Mouse (Mus musculus) heart, postnatal 0 days (tissue): Measurements from ENCODE around the gene Entpd1. TPM values are rescaled to one million over a fixed set of nuclear protein-coding genes. Genes with fewer than 3 reads are reported as not detected.
A peak's percentile ranks its signal among the peaks of the same experiment; 100 is the strongest.

Source experiments
- ATAC-seq: fragments of 200-750 bp; cut with Nextera tagmentation; 2 replicates; pipeline ENCODE4 v1.8.0; 2017; ENCODE audit warnings: low read depth, moderate number of reproducible peaks, moderate library complexity; ENCODE audit not compliant: insufficient read depth
- DNase-seq: peaks from one replicate; pipeline ENCODE4 v3.0.0-alpha.2; 2016; ENCODE audit warnings: low spot score
- H3K27ac ChIP-seq: fragments of 300-500 bp; sonication (generic); 2 replicates; pipeline ENCODE4 v1.5.1; 2014; ENCODE audit warnings: low read depth, mild to moderate bottlenecking
- H3K27me3 ChIP-seq: fragments of 300-500 bp; sonication (generic); 2 replicates; pipeline ENCODE4 v1.6.1; 2014; ENCODE audit warnings: low read length, mixed read lengths; ENCODE audit not compliant: control insufficient read depth, insufficient read depth
- H3K36me3 ChIP-seq: fragments of 300-500 bp; sonication (generic); replicated peaks from 2 replicates; pipeline ENCODE4 v1.6.1; 2014; ENCODE audit warnings: low read length, mixed read lengths; ENCODE audit not compliant: control insufficient read depth, insufficient read depth
- H3K4me1 ChIP-seq: fragments of 300-500 bp; sonication (generic); 2 replicates; pipeline ENCODE4 v1.6.1; 2014; ENCODE audit warnings: antibody characterized with exemption; ENCODE audit not compliant: control insufficient read depth, insufficient read depth
- H3K4me2 ChIP-seq: fragments of 300-500 bp; sonication (generic); 2 replicates; pipeline ENCODE4 v1.6.1; 2014; ENCODE audit warnings: low read depth, mild to moderate bottlenecking, low read length, moderate library complexity
- H3K4me3 ChIP-seq: fragments of 300-500 bp; sonication (generic); 2 replicates; pipeline ENCODE4 v1.5.1; 2014; ENCODE audit warnings: low read depth, low read length
- H3K9ac ChIP-seq: fragments of 300-500 bp; sonication (generic); replicated peaks from 2 replicates; pipeline ENCODE4 v1.6.1; 2014; ENCODE audit warnings: low read depth, low read length, mixed read lengths
- H3K9me3 ChIP-seq: fragments of 300-500 bp; sonication (generic); replicated peaks from 2 replicates; pipeline ENCODE4 v1.6.1; 2016; ENCODE audit warnings: low read length; ENCODE audit not compliant: control insufficient read depth
- CTCF ChIP-seq: IDR thresholded peaks from 2 replicates; pipeline ENCODE4 v1.5.1; 2016; ENCODE audit warnings: antibody characterized with exemption, control low read depth, low read depth
- EP300 ChIP-seq: IDR thresholded peaks from 2 replicates; pipeline ENCODE4 v1.6.1; 2016; ENCODE audit warnings: antibody characterized with exemption, low read depth
- WGBS: fragments of 180-500 bp; shearing (Covaris S2); extraction: QIAGEN DNeasy Blood & Tissue Kit; methylation state at CpG from one replicate; pipeline ENCODE4 v1.1.7; 2014; 5-methylcytosine and 5-hydroxymethylcytosine counted together
- polyA plus RNA-seq: library from polyadenylated mRNA; unstranded; fragments of >200 nt; fragmentation: Nextera tagmentation; extraction: Ambion mirVana; gene quantifications from 2 replicates; pipeline ENCODE4 v1.2.1, GENCODE M21; 2015
- total RNA-seq: library from RNA; depleted of rRNA; stranded (reverse); fragments of >200 nt; gene quantifications from 2 replicates; pipeline ENCODE4 v1.2.3, GENCODE M21; 2014; ENCODE audit warnings: low replicate concordance

Entpd1 gene
- total and polyA plus RNA-seq, 2 experiments from 2014 or later, result 10.3 to 31.7 TPM

GRCm38 (mm10) chr19:40637091-40637490 is 24.9 kb downstream of the Entpd1 start:
- H3K4me3 ChIP-seq, result no peak overlapping the region
- no peak for DNase-seq
- no peak overlapping the region for H3K9ac ChIP-seq
- ATAC-seq, result peak; percentile 74
- TF ChIP-seq EP300, result peak; percentile 62; the same call in 1 of the 2 replicates
- no peak for TF ChIP-seq CTCF
- H3K36me3 ChIP-seq, result no peaks in the 10 kb centered on the region
- no peaks in the 10 kb centered on the region for H3K4me1 ChIP-seq
- no peaks in the 10 kb centered on the region for H3K9me3 ChIP-seq
- WGBS, result 36% methylated on average over 4 of the region's 4 CpGs
- H3K4me2 ChIP-seq, result no peak overlapping the region
- no peaks in the 10 kb centered on the region for H3K27me3 ChIP-seq
- H3K27ac ChIP-seq, result peak overlapping the region; percentile 68

GRCm38 (mm10) chr19:40637601-40638000 is 25.4 kb downstream of the Entpd1 start:
- TF ChIP-seq EP300 (no peak), CTCF (no peak)

GRCm38 (mm10) chr19:40638582-40638981 is 26.4 kb downstream of the Entpd1 start:
- Histone ChIP-seq H3K9ac (no peak overlapping the region), H3K4me3 (no peak overlapping the region), H3K27ac (no peak overlapping the region), H3K27me3 (no peaks in the 10 kb centered on the region), H3K4me2 (no peak overlapping the region), H3K36me3 (no peaks in the 10 kb centered on the region), H3K9me3 (no peaks in the 10 kb centered on the region), H3K4me1 (no peaks in the 10 kb centered on the region)
- no peak for DNase-seq
- no peak for TF ChIP-seq EP300
- WGBS, result 91% methylated on average over 5 of the region's 5 CpGs
- ATAC-seq, result no peak

More at GRCm38 (mm10) chr19:40637601-40638000, 25.4 kb downstream of the Entpd1 start:
- no peaks in the 10 kb centered on the region for H3K27me3 ChIP-seq
- peak overlapping the region; percentile 68 for H3K27ac ChIP-seq
- no peak for ATAC-seq
- no peaks in the 10 kb centered on the region for H3K36me3 ChIP-seq
- no peak overlapping the region for H3K9ac ChIP-seq
- H3K4me1 ChIP-seq, result no peaks in the 10 kb centered on the region
- DNase-seq, result no peak
- no peaks in the 10 kb centered on the region for H3K9me3 ChIP-seq
- H3K4me3 ChIP-seq, result no peak overlapping the region
- H3K4me2 ChIP-seq, result no peak overlapping the region
- 66% methylated on average over 7 of the region's 7 CpGs for WGBS

- 75% methylated on average over 11 of the region's 11 CpGs for WGBS
- Histone ChIP-seq H3K27me3 (no peaks in the 10 kb centered on the region), H3K36me3 (no peaks in the 10 kb centered on the region), H3K9me3 (no peaks in the 10 kb centered on the region), H3K27ac (no peak overlapping the region), H3K4me1 (no peaks in the 10 kb centered on the region), H3K9ac (no peak overlapping the region), H3K4me2 (no peak overlapping the region), H3K4me3 (no peak overlapping the region)
- ATAC-seq, result 0 out of 2 replicates have a peak, but pooled peaks have one; percentile 20
- TF ChIP-seq CTCF, result no peak
- TF ChIP-seq EP300, result no peak
- DNase-seq, result no peak
Observed at GRCm38 (mm10) chr19:40639729-40640304, 27.7 kb downstream of the Entpd1 start.

- no peak for ATAC-seq
- Histone ChIP-seq H3K4me2 (no peak overlapping the region), H3K9ac (no peak overlapping the region), H3K27me3 (no peaks in the 10 kb centered on the region), H3K36me3 (no peaks in the 10 kb centered on the region), H3K27ac (no peak overlapping the region), H3K4me1 (no peaks in the 10 kb centered on the region), H3K4me3 (no peak overlapping the region), H3K9me3 (no peaks in the 10 kb centered on the region)
- DNase-seq, result no peak
- WGBS, result 71% methylated on average over 2 of the region's 2 CpGs
- no peak for TF ChIP-seq EP300
- no peak for TF ChIP-seq CTCF
Observed at GRCm38 (mm10) chr19:40640799-40641198, 28.6 kb downstream of the Entpd1 start.

- 71% methylated on average over 1 of the region's 1 CpGs for WGBS
- no peak overlapping the region for H3K9ac ChIP-seq
- H3K27me3 ChIP-seq, result no peaks in the 10 kb centered on the region
- no peak overlapping the region for H3K27ac ChIP-seq
- no peaks in the 10 kb centered on the region for H3K36me3 ChIP-seq
- ATAC-seq (no peak), DNase-seq (no peak)
- TF ChIP-seq CTCF (no peak), EP300 (no peak)
- no peaks in the 10 kb centered on the region for H3K9me3 ChIP-seq
- no peak overlapping the region for H3K4me2 ChIP-seq
- H3K4me3 ChIP-seq, result no peak overlapping the region
- no peaks in the 10 kb centered on the region for H3K4me1 ChIP-seq
Observed at GRCm38 (mm10) chr19:40643846-40644245, 31.7 kb downstream of the Entpd1 start.
